Mouse (Mus musculus): Measurements from ENCODE around the gene Tex264.

DNA sequence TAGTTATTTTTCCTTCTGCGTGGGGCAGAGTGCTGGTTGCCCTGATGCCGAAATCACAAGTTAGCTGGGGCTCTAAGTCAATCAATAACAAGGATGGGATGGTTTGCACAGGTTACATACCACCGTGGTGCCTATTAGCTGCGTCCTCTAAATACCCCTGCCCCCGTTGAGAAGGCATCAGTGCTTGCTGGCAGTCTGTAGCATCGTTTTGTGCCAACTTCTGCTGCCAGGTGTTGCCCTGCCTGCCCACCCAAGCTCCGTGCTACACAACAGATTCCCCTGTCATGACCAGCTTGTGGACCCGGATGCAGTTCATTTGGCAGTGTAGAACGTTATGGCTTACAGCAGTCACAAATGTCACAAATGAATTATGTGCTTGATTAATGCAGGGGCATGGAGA is 69.4 kb downstream of the Tex264 start:
- no peak for TF ChIP-seq CTCF (IDR thresholded peaks at IDR 0.05)
- TF ChIP-seq EP300 (IDR thresholded peaks at IDR 0.05) = no peak
